Mouse (Mus musculus): Measurements from ENCODE around the gene Etnk1.

DNA sequence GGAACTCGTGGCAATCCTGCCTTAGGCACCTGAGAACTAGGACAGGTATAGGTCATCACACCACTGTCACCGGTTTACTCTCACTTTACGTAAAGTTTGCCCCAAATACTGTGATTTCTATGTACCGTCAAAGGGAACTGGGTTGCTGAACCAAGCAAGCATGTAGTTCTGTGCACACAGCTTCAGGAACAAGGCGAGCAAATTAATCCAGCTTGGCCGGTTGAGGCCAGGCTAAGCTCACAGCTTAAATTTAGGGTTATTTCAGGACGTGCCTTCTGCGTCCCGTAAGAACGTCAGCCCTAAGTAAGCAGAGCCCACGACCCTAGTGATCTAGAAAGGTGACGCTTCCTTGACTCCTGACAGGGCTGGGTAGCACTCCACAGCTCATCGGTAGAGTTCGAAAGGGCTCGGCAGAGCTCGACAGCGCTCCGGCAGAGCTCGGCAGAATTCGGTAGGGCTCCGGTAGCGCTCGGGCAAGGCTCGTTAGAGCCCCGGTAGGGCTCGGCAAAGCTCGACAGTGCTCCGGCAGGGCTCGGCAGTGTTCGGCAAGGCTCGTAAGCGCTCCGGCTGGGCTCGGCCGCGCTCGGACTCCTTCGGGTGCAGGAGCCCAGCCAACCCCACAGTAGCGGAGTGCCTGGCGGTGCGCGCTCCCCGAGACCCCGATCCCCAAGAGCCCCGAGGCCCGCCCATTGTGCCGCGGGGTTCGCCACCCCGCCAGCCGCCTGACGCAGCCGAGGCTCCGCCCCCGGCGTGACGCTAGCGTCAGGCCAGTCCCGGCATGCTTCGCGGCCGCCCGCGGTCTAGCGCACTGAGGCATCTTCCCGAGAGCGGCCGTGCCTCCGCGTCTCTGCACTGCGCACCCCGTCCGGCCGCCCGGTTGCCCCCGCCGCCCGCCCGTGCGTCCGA lies at the start of gene Etnk1:
- TF ChIP-seq CTCF (IDR thresholded peaks at IDR 0.05; ENCODE audit: extremely low read depth, insufficient read depth, low read length) (no peak), POLR2A (IDR thresholded peaks at IDR 0.05; ENCODE audit: extremely low read depth, insufficient read depth, low read length) (peak; percentile 90)
